Mouse (Mus musculus) mature B cell (primary cell): ENCODE measurements around the gene B9d1.

ENCODE experiments used
- in situ Hi-C: fragments of 300-500 bp; cut with MboI; formaldehyde crosslinking; loops from 2 replicates; pipeline ENCODE4 v1.14.3; 2019

B9d1 gene

GRCm38 (mm10) chr11:61489085-61489484 lies 15.9 kb upstream of the B9d1 start:
- in situ Hi-C loops: no loop called here

GRCm38 (mm10) chr11:61489874-61490273 lies 15.1 kb upstream of the B9d1 start:
- in situ Hi-C loops: no loop called here

GRCm38 (mm10) chr11:61490944-61491520 lies 13.9 kb upstream of the B9d1 start:
- in situ Hi-C loops: no loop called here

- in situ Hi-C loops: no loop called here
Measured at GRCm38 (mm10) chr11:61492749-61493401, 12.1 kb upstream of the B9d1 start.

GRCm38 (mm10) chr11:61493525-61494128 lies 11.3 kb upstream of the B9d1 start:
- in situ Hi-C loops: no loop called here

GRCm38 (mm10) chr11:61494129-61494997 lies 10.6 kb upstream of the B9d1 start, which contains the start of gene Mapk7:
Gene Mapk7, minus strand, starts transcription at chr11:61494406.
- in situ Hi-C loops: no loop called here

- in situ Hi-C loops: no loop called here
Measured at GRCm38 (mm10) chr11:61495528-61495927, 9.4 kb upstream of the B9d1 start.

- in situ Hi-C loops: no loop called here
Measured at GRCm38 (mm10) chr11:61497490-61497889, 7.5 kb upstream of the B9d1 start.

GRCm38 (mm10) chr11:61498736-61499504 lies 6.0 kb upstream of the B9d1 start:
- in situ Hi-C loops: no loop called here

GRCm38 (mm10) chr11:61503933-61504332 lies 1.0 kb upstream of the B9d1 start:
- in situ Hi-C loops: no loop called here

- in situ Hi-C loops: no loop called here
Measured at GRCm38 (mm10) chr11:61514953-61515352, 10.0 kb downstream of the B9d1 start.

GRCm38 (mm10) chr11:61517971-61518370 lies 13.0 kb downstream of the B9d1 start:
- in situ Hi-C loops: no loop called here

GRCm38 (mm10) chr11:61518871-61519270 lies 13.9 kb downstream of the B9d1 start:
- in situ Hi-C loops: no loop called here

- in situ Hi-C loops: no loop called here
Measured at GRCm38 (mm10) chr11:61519484-61520107, 14.7 kb downstream of the B9d1 start.

- in situ Hi-C loops: no loop called here
Measured at GRCm38 (mm10) chr11:61526872-61527271, 21.9 kb downstream of the B9d1 start.

GRCm38 (mm10) chr11:61529268-61529713 lies 24.3 kb downstream of the B9d1 start:
- in situ Hi-C loops: no loop called here

- in situ Hi-C loops: no loop called here
Measured at GRCm38 (mm10) chr11:61532820-61533219, 27.9 kb downstream of the B9d1 start.

- in situ Hi-C loops: no loop called here
Measured at GRCm38 (mm10) chr11:61533571-61533970, 28.6 kb downstream of the B9d1 start.

- in situ Hi-C loops: no loop called here
Measured at GRCm38 (mm10) chr11:61535530-61535929, 30.6 kb downstream of the B9d1 start.

- in situ Hi-C loops: no loop called here
Measured at GRCm38 (mm10) chr11:61536952-61537351, 32.0 kb downstream of the B9d1 start.

- in situ Hi-C loops: no loop called here
Measured at GRCm38 (mm10) chr11:61537362-61537761, 32.4 kb downstream of the B9d1 start.
